Mouse (Mus musculus) olfactory bulb, adult 2 months (tissue): Measurements from ENCODE around the gene Slc25a28. TPM values are rescaled to one million over a fixed set of nuclear protein-coding genes. Genes with fewer than 3 reads are reported as not detected.

Experiments
- H3K27ac ChIP-seq: fragments of 200-500 bp; 2 replicates; pipeline ENCODE4 v1.5.1; 2012; ENCODE audit warnings: low read depth, low read length; ENCODE audit not compliant: insufficient read depth
- H3K4me1 ChIP-seq: fragments of 200-500 bp; 2 replicates; pipeline ENCODE4 v1.6.1; 2012; ENCODE audit warnings: low read length; ENCODE audit not compliant: control insufficient read depth, insufficient read depth
- H3K4me3 ChIP-seq: fragments of 200-500 bp; 2 replicates; pipeline ENCODE4 v1.5.1; 2012; ENCODE audit warnings: mild to moderate bottlenecking, low read depth, low read length, moderate library complexity; ENCODE audit not compliant: insufficient read depth
- CTCF ChIP-seq: fragments of 200-500 bp; IDR thresholded peaks from 2 replicates; pipeline ENCODE4 v1.5.1; 2012; ENCODE audit warnings: low read depth, mild to moderate bottlenecking, low read length, moderate library complexity; ENCODE audit not compliant: insufficient read depth
- POLR2A ChIP-seq: fragments of 200-500 bp; IDR thresholded peaks from 2 replicates; pipeline ENCODE4 v1.6.1; 2012; ENCODE audit warnings: mild to moderate bottlenecking, low read depth, low read length, moderate library complexity; ENCODE audit not compliant: insufficient read depth
- WGBS: fragments of 180-500 bp; shearing (Covaris S2); methylation state at CpG from one replicate; pipeline ENCODE4 v1.1.7; 2018; 5-methylcytosine and 5-hydroxymethylcytosine counted together
- polyA plus RNA-seq: library from polyadenylated mRNA; stranded (reverse); fragments of >200 nt; gene quantifications from 2 replicates; pipeline ENCODE4 v1.2.4, GENCODE M21; 2012; ENCODE audit warnings: low replicate concordance; ENCODE audit not compliant: missing spikeins, insufficient read depth, insufficient read length

Gene Slc25a28
- polyA plus RNA-seq, 1 experiment: not detected

DNA sequence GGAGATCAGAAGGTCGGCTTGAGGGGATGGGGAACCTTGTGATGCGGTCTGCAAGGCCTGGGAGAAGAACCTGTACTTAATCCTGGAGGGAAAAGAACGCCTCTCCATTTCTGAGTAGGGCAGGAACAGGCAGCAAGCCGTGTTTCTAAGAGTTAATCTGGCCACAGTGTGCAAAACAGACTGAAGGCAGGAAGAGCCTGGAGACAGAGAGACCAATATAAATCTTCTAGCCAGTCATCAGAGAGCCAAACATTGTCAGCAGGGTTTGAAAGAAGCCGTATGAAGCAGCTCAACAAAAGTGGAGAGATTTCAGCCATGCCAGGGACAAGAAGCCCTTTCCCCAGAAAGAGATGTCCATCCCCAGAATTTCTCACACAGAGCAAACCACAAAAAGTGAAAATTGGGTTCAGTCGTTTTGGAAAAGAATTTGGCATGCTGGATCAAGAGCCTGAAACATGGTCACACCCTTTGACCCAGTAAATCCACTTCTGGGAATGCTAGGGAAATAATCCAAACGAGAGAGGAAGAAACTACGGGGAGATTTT lies 23.4 kb downstream of the Slc25a28 start:
- Histone ChIP-seq H3K4me3 (no peak overlapping the region), H3K4me1 (peaks cover 3% of the 10 kb centered on the region; the same call in 1 of the 2 replicates), H3K27ac (no peak overlapping the region)
- TF ChIP-seq CTCF (no peak), POLR2A (no peak)
- 60% methylated on average over 8 of the region's 8 CpGs for WGBS

DNA sequence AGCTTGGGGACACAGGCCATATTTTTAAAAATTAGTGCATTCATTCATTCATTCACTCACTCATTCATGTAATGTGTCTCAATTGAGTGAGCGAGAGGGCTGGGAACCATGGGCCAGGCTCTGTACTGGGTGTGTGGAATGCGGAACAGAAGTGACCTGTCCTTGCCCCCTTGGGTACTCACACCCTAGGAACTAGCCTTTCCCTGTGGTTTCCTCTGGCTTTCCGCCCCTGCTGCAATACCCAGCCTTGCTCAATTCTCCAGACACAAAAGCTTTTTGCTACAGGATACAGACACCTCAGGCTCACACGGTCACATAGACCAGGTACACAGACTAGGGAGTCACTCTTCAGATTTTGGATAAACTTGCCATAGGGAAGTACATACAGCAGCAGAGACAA lies 26.3 kb downstream of the Slc25a28 start:
- no peak for TF ChIP-seq POLR2A
- no peak for TF ChIP-seq CTCF
- H3K4me1 ChIP-seq: peaks cover 3% of the 10 kb centered on the region; the same call in 1 of the 2 replicates
- WGBS: 89% methylated on average over 4 of the region's 4 CpGs
- no peak overlapping the region for H3K4me3 ChIP-seq
- H3K27ac ChIP-seq: no peak overlapping the region

DNA sequence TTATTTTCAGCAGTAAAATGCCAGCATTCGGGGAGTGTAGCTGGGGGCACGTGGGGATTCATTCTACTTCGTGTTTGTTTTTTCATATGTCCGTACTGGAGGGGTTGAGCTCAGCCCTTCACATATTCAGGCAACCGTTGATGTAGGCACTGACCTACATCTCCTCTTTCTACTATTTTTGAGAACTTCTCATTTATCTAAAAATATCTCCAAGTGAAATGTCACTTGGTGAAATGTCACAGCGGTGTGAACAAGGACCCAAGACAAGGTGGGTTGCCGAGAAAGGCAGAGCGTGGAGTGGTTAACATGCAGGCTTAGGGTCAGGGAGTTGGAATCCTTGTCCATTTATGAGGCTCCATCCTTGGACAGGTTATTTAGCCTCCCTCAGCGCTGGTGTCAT lies 27.4 kb downstream of the Slc25a28 start:
- TF ChIP-seq CTCF (no peak), POLR2A (no peak)
- WGBS: 86% methylated on average over 9 of the region's 9 CpGs
- H3K4me1 ChIP-seq: peaks cover 3% of the 10 kb centered on the region; the same call in 1 of the 2 replicates
- H3K4me3 ChIP-seq: no peak overlapping the region
- no peak overlapping the region for H3K27ac ChIP-seq

DNA sequence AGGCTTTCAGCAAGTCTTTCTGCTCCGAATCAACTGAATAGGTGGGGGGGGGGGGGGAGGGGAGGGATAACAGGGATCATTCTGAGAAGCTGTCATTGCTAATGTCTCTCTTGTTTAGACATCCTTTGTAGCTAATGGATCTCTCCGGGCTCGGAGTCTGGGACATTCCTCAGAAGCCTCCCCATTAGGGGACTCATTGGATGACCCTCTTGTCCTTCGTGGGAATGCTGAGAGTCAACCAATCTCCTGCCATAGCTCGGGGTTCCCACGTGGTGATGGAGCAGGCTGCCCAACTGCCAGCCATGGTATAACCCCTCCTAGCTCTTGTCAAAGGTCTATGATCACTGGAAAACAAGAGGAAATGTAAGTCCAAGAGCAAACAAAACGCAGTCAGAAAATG lies 27.8 kb downstream of the Slc25a28 start:
- no peak overlapping the region for H3K27ac ChIP-seq
- H3K4me3 ChIP-seq: no peak overlapping the region
- TF ChIP-seq POLR2A (no peak), CTCF (no peak)
- peaks cover 3% of the 10 kb centered on the region; the same call in 1 of the 2 replicates for H3K4me1 ChIP-seq
- WGBS: 66% methylated on average over 7 of the region's 7 CpGs

DNA sequence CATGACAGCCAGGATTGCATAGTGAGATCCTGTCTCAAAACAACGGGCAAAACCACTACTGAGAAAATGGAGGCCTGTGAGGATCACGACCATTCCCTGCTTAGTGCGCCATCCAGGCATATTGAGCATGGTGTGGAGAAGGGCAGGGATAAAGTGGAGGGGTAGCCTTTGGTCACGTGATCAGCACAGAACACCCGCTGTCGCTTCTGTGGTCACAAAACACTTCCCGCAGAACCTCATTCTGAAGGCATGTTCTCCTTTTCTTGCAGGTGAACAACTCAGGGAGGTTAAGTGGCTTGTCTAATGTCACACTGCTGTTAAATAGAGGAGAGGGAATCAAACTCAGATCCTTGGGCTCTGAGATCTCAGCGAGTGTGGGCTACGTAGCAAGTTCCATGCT lies 29.2 kb downstream of the Slc25a28 start:
- no peak for TF ChIP-seq CTCF
- TF ChIP-seq POLR2A: no peak
- Histone ChIP-seq H3K27ac (no peak overlapping the region), H3K4me1 (no peaks in the 10 kb centered on the region), H3K4me3 (no peak overlapping the region)
- 94% methylated on average over 9 of the region's 9 CpGs for WGBS

DNA sequence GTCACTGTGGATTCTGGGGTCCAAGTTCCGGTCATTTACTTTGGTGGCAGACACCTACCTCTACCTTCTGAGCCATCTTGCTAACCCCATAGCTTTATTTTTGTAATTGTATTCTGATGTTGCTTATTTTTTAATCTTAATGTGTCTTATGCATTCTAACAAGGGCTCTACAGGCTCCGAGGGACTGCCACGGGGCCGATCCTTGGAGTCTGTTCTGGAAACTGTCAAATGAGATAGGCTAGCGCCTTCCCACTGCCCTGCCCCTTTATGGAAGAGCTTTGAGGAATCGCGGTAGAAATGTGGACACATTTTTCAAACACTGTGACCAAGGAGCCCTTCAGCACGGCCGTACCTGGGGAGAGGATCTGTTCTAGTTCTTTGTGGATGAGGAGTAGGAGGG lies 31.8 kb downstream of the Slc25a28 start:
- no peak for TF ChIP-seq POLR2A
- no peak for TF ChIP-seq CTCF
- 89% methylated on average over 9 of the region's 9 CpGs for WGBS
- H3K4me1 ChIP-seq: no peaks in the 10 kb centered on the region

DNA sequence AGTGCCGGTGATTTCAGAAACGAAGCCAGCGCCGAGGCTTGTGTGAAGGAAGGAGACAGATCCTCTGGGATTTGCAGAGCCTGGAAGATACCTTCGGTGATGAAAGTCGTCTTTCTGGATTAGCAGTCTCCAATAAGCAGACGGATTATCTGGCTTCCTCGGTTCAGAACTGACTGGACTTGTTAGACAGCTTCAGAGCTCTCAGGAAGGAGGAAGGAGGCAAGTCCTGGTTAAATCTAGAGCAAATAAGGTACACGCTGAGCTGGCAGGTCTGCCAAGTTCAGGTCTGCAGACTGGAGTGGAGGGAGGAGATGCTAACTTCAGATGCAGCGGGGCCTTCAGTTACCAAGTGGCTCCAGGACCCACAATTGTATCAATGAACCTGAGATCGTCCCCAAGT lies 32.8 kb downstream of the Slc25a28 start:
- H3K4me1 ChIP-seq: no peaks in the 10 kb centered on the region
- H3K4me3 ChIP-seq: no peak overlapping the region
- no peak for TF ChIP-seq CTCF
- no peak for TF ChIP-seq POLR2A
- WGBS: 78% methylated on average over 11 of the region's 11 CpGs
- H3K27ac ChIP-seq: no peak overlapping the region

More for the DNA sequence above, 31.8 kb downstream of the Slc25a28 start:
- no peak overlapping the region for H3K4me3 ChIP-seq
- H3K27ac ChIP-seq: no peak overlapping the region

DNA sequence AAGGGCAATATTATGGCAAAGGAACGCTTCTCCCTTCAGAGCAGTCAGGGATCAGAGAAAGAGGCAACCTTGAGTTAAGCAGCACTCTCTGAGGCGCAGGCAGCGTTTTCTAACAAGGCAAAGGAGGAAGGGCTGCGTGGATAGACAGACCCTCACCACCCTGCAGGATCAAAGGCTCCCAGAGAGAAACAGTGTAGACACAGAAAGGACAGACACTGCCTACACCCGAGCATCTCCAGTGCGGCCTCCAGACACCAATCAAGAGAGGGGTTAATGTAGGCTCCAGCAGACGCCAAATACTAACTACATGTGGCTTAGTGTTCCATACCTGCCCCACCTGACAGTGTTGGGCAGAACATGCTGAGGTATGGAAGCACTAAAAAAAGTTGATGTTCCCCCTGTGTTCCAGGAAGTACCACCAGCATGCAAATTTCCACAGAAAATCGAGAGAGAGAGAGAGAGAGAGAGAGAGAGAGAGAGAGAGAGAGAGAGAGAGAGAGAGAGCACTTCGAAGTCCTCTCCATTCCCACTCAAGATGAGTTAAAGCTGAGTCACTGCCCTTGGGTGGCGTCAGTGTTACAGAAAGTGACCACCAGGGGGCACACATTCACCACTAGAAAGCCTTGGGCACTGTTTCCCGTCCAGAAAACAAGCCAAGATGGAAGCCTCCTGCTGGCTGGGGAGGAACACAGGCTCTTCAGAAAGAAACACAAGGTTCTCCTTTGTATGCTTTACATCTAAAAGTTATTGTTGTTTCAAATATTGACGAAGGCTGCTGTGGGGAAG lies 44.0 kb downstream of the Slc25a28 start:
- Histone ChIP-seq H3K4me1 (no peaks in the 10 kb centered on the region), H3K4me3 (no peak overlapping the region), H3K27ac (no peak overlapping the region)
- WGBS: 36% methylated on average over 12 of the region's 12 CpGs
- TF ChIP-seq POLR2A (no peak), CTCF (peak; percentile 34; the same call in 1 of the 2 replicates)

DNA sequence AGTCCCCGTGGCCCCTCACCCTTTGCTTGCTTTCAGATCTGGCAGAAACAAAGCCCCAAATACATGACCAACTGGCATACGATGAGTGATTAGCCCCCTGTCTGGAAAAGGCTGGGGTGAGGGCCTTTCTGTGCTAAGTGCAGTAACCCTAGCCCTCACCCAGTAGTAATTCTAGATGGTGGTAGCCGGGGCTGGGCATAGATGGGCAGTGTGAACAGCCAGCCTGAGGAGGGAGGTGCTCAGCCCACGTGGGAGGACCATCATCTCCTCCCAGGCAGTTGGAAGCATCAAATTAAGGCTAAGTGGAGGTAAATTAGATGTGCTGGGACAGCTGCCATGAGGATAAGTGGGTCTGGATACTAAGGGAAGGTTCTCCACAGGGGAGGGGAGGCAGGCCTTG lies 45.6 kb downstream of the Slc25a28 start:
- H3K4me1 ChIP-seq: no peaks in the 10 kb centered on the region
- WGBS: 52% methylated on average over 4 of the region's 4 CpGs
- H3K27ac ChIP-seq: no peak overlapping the region
- TF ChIP-seq CTCF (no peak), POLR2A (no peak)
- no peak overlapping the region for H3K4me3 ChIP-seq

DNA sequence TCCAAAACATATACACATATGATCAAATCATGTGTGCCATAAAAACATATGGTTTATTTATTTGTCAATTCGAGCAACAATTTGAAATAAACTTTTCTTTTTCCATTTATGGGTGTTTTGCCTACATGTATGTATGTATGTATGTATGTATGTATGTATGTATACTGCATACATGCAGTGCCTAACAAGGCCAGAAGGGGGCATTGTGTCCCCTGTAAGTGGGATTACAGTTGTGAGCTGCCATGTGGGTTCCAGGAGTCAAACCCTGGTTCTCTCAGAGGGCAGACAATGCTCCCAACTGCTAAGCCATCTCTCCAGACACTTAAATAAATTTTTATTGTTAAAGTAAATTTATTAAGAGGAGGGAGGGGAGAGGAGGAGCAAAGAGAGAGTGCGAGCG lies 47.3 kb downstream of the Slc25a28 start:
- Histone ChIP-seq H3K4me1 (no peaks in the 10 kb centered on the region), H3K4me3 (no peak overlapping the region), H3K27ac (no peak overlapping the region)
- WGBS: 93% methylated on average over 3 of the region's 3 CpGs
- TF ChIP-seq POLR2A (no peak), CTCF (no peak)
